Mouse (Mus musculus): ENCODE results near the gene Plekhg1.

Gene Plekhg1

DNA sequence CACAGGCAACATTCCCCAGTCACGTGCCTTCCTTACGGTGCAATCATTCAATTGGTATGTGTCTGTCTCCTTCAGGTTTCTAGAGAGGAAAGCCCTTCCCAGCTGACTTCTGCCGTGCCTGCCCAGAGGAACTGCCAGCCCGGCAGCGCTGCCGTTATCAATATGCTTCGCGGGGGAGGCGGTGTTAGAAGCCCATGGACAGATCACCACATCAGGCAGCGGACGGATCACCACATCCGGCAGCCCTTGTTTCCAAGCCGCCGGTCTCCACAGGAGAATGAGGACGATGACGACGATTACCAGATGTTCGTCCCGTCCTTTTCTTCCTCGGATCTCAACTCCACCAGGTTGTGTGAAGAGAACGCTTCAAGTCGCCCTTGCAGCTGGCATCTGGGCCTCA is 216.3 kb downstream of the Plekhg1 start:
- no peak for DNase-seq (ENCODE audit: low spot score in 2 of 2)

DNA sequence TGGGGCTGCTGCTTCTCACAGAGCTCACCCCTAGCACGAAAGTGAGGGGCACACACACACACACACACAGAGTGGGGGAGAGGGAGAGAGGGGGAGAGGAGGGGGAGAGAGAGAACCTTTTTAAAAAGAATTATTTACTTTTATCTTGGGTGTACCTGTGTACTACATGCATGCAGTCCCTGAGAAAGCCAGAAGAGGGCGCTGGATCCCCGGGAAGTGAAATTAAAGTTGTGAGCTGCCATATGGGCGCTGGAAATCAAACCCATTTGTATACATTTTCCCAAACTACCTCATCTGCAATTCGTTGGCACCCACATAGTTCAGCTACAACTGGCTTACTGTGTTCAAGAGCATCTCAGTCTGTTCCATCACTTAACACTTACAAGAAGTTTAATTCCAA is 218.4 kb downstream of the Plekhg1 start:
- no peak for DNase-seq (ENCODE audit: low spot score in 2 of 2)

DNA sequence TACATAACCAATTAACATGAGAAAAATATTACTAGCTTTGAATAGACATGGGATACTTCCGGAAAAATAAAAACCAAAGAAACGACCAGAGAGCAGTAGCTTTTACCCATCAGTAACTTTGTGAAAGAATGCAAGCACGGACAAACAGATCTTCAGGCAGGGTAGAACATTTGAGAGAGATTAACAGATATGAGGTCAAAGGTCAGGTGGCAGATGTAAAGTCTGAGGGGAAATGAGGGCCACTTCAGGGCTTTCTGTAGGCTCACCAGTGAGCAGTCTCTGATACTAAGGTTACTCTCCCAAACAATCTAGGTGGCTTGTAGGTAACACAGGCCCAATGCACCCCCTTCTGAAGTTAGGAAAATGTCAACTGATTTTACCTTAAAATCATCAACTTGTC is 228.9 kb downstream of the Plekhg1 start:
- no peak for DNase-seq (ENCODE audit: low spot score in 2 of 2)

DNA sequence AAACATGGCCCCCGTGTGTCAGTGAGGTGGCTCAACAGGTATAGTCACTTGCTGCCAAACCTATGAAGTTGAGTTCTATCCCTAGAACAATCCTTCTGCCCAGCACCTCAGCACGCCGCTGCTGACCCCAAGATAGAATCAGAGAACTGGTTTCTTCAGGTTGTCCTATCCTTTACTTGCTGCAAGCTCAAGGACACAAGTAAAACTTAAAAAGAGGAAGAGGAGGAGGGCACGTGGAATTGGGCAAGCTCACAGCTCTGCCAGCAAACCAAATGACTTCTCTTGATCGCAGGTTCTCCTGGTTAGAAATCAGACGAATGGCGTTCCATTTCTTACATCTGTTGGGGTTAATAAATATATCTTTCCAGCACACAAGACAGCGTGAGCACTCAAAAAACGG is 232.1 kb downstream of the Plekhg1 start:
- no peak for DNase-seq (ENCODE audit: low spot score in 2 of 2)

DNA sequence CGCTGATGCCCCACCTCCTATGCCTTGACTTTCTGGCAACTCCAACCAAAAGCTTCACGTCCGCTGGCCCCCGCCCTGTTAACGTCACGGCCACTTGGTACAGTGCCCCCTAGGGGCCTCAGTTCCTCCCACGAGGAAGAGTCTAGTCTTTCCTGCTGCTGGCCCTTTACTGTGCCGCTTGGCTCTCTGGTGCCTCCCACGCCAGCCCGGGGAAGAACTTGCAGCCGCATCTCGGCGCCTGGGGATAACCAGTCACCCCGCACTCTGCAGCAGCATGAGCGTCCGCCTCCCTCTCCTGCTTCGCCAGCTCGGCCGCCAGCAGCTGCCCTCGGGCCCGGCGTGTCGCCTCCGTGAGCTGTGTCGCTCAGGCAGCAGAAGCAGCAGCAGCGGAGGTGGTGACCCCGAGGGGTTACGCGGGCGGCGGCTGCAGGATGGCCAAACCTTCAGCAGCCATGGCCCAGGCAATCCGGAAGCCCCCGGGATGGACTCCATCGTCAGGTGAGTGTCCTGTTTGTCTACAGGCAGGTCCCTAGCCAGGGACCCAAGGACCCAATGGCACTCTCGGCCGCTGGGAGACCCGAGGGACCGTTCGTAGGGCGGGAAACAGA is 232.9 kb downstream of the Plekhg1 start, which contains the start of gene Mthfd1l:
Mthfd1l (plus strand) TSS at position 138 of the 608 bp plus-strand sequence.
- DNase-seq (ENCODE audit: low spot score in 2 of 2) = peak; percentile 92

DNA sequence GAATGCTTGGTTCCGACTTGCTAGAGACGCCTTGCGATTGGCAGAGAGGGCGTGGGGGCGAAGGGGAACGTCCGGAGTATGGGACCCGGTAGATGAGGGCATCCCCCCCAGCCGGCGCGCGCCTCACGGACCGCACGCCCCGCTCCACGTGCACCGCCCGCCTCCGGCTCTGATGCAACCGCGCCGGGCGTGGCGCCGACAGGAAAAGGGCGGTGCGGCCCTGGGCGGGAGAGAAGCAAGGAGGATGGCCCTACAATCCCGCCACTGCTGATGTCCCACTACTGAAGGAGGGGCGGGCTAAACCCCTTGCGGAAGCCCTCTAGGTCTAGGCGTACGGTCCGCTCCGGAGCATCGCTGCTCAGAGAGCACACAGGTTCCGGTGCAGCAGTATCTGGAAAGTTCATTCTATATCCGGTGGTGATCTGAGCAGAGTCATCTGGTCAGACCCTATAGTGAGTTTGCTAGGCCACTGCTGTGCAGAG is 233.5 kb downstream of the Plekhg1 start:
- DNase-seq (ENCODE audit: low spot score in 2 of 2) = peak; percentile 87

DNA sequence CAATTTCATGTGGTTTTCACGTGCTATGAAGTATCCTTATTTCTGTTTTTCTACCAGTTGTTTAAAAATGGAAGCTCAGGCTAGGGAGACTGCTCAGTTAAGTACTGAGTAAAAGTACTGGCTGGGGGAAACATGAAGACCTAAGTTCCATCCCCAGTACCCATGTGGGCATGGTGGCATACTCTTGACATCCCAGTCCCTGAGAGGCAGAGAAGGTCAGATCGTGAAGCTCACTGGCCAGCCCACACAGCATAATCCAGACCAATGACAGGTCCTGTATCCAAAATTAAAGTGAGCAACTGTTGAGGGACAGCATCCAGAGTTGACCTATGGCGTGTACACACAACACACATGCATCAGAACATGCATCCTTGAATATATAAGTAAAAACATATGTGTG is 234.2 kb downstream of the Plekhg1 start:
- DNase-seq (ENCODE audit: low spot score in 2 of 2) = no peak

DNA sequence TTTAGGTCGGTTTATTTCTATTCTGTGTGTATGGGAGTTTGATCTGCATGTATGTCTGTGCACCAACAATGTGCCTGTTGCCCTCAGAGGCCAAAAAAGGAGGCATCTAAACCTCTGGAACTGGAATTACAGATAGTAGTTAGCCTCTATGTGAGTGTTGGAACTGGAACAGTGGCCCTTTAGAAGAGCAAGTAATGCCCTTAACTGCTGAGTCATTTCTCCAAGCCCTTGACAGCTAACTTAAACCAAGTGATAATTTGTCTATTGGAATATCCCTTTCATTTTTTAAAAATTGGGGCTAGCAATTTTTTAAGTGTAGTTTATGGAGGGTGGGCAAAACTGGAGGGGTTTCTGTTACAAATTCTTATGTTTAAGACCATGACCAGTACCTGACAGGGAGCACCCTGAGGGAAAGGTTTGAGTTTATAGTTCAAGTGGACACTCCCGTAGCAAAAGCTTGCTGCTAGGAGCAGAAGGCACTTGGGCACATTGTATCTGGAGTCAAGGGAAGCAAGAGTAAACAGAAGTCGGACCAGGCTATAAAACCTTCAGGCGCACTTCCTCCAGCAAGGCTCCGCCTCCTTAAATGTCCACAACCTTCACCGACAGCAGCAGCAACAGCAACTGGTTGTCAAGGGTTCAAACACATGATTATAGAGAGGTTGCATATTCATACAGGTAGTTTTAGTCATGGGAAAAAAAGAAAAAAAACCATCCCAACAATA is 235.9 kb downstream of the Plekhg1 start:
- DNase-seq (ENCODE audit: low spot score in 2 of 2) = no peak

DNA sequence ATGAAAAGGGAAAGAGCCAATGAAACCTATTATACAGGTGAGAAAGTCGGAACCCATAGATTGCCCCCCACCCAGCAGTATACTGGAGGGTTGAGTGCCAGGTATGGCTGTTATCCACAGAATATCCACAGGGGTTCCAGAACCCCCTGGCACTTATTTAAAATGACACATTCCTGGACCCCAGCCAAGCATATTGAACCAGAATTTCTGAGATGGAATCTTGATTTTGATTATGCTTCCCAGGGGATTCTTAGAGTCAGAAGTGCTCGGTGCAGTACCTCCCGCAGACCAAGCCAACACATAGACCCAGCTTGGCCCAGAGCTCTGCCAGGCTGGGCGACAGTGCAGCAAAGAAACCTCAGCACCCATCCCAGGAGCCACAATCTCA is 236.5 kb downstream of the Plekhg1 start:
- no peak for DNase-seq (ENCODE audit: low spot score in 2 of 2)

DNA sequence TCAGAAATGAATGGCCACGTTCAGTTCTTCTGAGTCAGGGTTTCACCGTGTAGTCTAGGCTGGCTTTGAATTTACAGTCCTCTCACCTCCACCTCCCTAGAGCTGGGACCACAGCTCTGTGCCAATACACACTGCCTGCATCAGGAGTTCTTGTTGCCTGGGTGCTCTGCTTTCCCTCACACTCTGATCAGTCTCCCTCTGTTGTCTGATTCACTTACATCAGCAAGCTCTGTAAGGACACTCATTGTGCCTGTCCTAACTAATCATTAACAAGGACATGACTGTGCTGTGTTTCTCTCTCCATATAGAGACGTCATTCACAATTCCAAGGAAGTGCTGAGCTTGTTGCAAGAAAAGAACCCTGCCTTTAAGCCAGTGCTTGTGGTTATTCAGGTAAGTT is 238.2 kb downstream of the Plekhg1 start:
- DNase-seq (ENCODE audit: low spot score in 2 of 2) = no peak

DNA sequence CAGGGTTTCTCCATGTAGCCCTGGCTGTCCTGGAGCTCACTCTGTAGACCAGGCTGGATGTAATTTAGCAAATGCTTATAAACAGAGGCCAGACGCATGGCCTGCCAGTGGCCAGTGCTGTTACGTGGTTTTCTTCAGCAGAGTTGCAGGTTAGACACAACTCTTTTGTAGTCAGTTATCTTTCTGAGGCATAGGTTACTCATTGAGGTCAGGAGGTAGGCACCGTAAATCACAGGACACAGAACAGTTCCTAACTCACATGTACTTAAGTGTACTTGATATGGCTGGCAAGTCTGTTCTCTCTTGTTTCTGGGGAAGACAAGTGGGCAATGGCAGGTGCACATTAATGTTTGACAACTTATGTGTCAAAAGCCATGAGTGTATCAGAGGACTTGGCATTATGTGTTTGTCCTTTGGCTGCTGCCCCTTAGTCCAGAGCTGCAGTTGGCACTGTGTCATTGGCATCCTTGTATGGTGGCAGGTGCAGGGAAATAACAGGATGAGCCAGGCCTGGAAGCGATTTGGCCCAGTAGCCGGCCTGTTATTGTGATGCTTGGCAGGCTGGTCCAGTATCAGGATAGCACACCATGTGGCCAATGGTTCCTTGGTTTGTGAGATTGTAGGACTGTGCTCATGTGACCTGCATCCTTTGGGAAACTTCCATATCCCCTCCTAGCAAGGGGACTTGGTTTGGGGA is 238.8 kb downstream of the Plekhg1 start:
- DNase-seq (ENCODE audit: low spot score in 2 of 2) = no peak

DNA sequence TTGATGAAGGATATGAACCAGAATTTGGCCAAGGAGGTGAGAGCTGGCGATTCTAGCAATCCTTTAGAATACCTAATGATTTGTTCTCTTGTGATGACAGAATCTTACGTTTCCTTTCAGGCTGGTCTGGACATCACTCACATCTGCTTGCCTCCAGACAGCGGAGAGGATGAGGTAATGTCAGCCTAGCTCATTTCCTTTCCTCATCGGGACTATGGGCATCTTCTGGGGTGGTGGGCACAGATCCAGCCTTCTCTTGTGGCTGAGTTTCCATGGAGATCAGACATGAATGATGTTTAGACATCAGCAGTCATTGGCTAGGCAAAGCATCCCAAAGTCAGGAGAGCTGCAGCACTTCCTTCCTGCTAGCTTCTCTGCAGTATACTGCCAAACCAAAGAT is 240.1 kb downstream of the Plekhg1 start:
- DNase-seq (ENCODE audit: low spot score in 2 of 2) = no peak

DNA sequence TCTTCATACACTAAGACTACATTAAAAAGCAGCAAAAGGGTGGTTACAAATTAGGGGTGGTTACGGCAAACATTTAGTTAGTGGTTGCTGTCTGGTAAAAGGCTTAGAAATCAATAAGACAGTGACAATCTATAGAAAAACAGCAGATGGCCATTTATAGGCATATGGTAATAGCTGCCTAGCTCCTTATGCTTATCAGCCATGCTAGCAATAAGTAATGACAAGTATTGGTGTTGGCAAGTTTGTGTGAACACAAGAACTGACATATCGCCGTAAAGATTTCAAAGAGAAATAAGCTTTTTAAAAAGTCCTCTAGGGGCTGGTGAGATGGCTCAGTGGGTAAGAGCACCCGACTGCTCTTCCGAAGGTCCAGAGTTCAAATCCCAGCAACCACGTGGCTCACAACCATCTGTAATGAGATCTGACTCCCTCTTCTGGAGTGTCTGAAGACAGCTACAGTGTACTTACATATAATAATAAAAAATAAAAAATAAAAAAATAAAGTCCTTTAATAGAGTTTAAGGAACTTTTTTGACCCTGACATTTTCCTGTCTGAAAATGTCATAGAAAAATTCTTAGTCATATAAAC is 250.2 kb downstream of the Plekhg1 start:
- DNase-seq (ENCODE audit: low spot score in 2 of 2) = no peak

DNA sequence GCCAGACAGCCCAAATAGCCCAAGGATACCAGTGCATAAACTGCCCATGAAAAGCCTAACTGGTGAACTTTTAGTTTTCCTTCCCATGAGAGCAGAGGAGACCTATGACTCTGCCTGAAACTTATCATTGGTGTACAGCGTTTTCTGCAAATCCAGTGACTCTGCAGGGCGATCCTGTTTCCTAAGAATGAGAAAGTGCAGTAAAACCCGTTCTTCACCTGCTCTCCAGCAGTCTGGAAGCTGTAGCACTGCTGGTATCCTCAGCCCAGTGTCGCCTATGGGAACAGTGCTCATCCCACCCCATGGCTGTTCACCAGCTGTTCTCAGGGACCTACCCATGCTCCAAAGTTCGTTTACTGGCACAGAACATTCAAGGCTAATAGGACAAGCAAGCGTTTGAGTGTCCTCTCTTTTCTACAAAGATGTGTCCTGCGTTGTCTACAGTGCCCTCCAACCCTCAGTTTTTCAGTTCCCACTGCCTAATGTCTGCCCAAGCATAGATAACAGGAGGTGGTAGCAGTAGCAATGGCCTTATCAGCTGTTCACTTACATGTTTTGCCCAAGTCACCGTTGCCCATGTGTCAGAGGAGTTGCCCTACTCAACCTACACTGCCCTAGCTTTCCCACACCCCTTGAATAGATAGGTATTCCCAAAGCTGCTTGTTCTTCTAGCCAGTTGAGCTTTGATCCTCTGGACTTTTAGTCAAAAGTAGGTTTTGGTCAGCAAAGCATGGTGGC is 253.4 kb downstream of the Plekhg1 start:
- no peak for DNase-seq (ENCODE audit: low spot score in 2 of 2)

DNA sequence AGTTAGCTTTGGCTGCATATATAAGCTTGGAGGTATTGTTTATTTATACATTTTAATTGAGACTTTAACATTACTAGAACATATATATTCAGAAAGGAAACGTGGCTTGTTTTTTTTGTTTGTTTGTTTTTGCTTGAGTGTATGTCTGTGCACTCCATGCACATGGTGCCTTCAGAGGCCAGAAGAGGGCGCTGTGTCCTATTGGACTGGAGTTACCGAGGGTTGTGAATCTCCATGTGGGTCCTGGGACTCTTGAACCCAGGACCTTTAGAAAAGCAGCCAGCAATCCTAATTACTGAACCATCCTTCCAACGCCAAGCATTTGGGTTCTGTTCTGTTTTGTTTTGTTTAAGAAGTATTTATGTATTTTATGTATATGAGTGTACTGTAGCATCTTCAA is 255.1 kb downstream of the Plekhg1 start:
- DNase-seq (ENCODE audit: low spot score in 2 of 2) = no peak

DNA sequence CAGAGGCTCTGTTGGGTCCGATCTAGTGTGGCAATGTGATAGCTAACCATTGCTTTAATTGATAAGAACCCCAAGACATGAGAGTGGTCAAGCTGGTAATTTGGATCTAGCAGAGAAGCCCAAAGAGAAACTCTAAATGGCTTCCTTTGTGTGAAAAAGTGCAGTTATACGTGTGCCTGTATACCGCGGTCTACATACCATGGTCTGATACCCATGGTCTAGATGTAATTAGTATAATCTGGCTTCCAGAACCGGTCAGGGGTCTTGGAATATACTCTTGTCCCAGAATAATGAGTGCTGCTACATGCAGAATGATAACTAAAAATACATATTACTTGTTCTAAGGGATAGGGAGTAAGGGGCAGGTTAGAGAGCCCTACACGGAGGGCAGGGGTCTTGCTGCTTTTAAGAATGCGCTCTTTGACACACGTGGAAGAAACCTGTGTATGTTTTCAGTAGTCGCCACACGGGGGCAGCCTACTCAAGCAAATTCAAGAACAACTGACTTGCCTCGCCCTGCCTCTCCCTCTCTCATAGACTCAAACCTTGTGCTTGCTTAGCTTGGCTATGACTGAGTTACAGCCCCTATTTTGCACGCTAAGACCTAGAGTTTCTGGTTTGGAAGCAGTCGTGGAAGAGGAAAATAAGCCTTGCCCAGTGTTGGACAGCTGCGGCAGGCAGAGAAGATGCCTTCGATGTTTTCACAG is 256.2 kb downstream of the Plekhg1 start:
- peak; percentile 4 to 47 for DNase-seq (ENCODE audit: low spot score in 2 of 2)

DNA sequence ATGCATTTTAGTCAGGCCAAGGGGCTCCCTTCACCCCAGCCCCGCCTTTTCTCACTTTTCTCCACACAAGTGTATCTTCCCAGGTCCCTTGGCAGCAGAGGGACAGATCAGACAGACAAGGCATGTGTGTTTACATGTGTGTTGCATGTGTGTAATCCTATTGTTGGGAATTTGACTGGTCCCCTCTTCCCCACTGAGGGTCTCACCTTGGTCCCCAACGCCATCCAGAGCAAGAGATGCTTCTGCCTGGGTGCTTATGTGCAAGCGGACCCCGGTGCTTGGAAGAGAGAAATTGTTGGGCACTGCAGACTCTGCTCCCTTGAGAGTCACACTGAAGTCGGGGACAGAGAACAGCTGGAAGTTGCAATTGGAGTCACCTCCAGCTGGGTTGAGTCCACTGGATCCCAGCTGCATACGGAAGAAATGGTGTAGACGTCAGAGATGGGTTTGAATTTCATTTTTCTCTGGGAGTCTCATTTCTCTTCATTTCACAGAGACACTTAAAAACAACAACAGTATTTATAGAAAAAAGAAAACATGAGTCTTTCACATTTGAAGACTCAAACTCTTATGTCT is 257.8 kb downstream of the Plekhg1 start:
- DNase-seq (ENCODE audit: low spot score in 2 of 2) = no peak

DNA sequence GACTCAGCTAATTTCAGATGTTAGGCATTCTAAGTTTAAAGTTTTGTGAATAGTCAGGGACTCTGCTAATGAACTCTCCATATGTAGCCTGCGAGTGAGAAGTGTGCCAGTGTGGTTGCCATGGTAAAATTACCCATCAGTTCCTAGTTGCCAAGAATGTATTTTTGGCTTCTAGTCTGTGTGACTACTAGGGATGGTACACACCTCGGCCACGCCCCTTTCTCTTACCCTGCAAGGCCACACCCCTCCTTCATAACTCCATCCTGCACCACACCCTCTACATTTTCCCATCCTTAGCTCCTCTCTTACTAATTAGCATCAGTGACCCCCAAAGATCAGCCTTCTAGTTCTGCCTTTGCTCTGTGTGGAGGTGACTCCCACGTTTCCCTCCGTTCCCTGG is 262.5 kb downstream of the Plekhg1 start:
- DNase-seq (ENCODE audit: low spot score in 2 of 2) = no peak

DNA sequence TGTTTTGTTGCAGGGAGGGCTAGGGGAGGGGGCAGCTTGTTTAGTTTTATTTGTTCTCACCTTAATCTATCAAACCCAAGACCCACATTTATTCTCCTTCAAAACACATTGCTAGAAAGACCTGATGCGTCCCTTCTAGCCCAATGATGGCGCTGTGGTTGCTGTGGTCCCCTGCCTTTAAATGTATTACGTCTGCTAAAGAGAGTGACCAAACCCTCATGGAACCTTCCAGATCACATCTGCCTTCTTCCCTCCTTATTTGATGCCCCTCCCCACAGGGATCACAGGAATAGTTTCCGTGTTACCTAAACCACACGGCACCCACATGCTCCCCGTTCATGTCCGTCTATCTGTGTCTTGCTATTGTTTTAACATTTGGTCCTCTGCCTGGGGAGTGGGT is 265.0 kb downstream of the Plekhg1 start:
- DNase-seq (ENCODE audit: low spot score in 2 of 2) = no peak

DNA sequence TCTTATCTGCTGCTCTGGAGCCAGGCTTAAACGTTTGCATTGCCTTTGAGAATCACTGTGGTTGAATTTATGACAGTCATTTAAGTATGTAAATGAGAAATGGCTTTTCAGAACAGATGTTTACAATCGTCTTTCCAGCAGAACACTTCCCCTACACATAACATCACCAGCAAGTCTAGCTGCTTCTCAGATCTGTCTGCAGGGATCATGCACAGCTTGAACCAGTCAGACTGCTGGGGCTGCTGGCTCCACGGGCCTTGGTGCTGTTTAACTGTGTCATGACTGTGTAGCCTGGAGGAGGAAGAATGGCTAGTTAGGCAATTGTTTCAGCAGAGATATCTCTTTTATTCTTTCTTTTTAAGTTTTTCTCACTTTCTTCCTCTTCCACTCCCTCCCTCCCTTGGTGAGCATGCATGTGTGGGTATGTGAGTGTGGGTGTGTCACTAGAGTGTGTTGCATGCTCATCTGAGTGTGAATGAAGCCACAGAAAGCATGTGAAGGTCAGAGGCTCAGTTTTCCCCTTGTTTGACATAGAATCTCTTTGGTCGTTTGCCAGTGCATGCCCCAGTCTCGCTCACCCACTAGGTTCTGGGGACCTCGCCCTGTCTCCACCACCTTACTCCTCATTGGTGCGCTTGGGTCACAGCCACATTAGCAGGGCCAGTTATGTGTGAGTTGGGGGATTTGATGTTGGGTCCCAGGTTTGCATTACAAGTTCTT is 266.3 kb downstream of the Plekhg1 start:
- DNase-seq (ENCODE audit: low spot score in 2 of 2) = no peak
